Mouse (Mus musculus) right cerebral cortex, postnatal 10 days (tissue): ENCODE results near the gene Zc3h10.
A peak's percentile ranks its signal among the peaks of the same experiment; 100 is the strongest.
"Not testable (repeated sequence)": the region's sequence is repeated elsewhere in the genome, so short reads cannot be mapped to it uniquely, and the experiment has no call there.

Experiments
- DNase-seq, 2 experiments: peaks; one replicate each; pipeline ENCODE4 v3.0.0; 2021; ENCODE audit warnings: low spot score in 2 of 2

The Zc3h10 gene

GRCm38 (mm10) chr10:128555567-128555966 lies 8.0 kb upstream of the Zc3h10 start:
- DNase-seq = not testable (repeated sequence)

DNA sequence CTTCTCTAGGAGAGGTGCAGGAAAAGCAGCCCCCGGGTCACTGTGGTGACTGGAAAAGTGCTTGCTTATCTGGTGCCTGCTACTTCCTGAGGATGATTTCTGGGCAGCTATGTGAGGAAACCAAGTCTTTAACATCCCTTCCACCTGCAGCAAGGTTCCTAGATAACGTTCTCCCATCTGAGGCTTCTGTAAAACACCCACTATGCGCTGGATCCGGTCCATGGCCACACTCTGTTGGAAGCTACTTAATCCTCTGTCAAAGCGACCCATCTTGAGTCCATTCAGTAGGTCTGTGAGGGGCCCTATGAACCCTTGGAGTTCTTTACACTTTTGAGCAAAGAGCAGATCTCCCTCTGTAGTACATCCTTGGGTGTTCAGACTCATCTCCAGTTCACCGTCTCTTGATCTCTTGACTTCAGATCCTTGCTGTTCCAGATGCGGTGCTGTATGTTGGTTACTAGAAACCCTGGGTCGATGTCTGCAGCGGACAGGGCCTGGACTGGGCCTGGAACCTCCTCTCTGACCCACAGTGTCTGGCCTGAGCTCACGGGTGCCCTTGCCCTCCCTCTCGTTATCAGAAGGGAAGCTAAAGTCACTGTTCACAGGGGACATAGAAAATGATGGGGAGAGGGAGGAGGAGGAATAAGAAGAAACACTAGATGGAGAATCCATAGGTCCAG lies 2.7 kb upstream of the Zc3h10 start:
- DNase-seq = not testable (repeated sequence)

DNA sequence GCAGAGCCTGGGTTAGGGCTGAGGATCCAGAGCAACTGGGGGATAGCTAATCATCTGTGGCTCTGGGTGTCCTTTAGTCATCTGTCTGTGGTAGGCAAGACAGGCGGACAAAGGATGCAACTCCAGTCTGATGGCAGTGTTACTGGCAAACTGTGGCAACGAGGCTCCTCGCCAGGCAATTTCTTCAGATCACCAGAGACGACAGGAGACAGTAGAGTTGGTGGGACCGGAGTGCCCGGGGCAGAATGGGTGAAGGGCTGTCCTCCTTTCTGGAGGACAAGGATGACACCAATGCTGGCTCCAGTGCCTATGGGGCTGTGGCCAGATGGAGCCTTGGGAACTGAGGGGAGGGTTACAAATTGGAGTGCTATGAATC lies 2.1 kb upstream of the Zc3h10 start:
- DNase-seq = peak; percentile 50 to 62

DNA sequence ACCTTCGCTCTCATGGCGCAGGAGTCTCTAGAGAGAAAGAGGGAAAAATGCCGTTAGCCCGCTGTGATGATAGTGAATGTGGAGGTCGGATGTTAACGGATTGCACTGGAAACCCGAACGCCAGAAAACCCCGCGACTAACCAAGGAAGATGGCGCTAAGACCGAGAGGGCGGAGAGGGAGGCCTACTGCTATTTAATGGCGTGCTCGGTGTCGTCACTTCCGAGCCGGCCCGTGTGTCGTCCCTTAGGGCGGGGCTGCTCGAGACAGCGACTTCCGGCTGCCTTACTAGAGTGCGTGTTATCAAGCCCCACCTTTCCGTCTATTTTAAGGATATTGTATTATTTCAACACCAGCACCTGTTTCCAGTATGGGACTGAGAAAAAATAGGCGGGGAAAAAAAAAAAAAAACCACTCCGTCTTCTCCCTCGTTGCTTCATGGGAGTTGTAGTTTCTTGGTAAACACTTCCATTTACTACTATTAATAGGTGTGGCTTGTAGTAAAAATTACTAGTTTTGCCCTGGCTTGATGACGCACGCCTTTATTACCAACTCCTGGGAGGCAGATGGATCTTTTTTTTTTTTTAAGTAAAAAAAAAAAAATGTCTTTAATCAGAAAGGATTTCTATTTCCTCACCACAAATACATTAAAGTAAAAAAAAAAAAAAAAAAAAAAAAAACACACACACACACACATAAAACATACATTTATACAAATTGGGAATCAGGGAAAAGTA lies 1.5 kb upstream of the Zc3h10 start, which contains the start of gene Rpl41:
Rpl41 (minus strand) TSS at position 359 of the 735 bp plus-strand sequence.
- DNase-seq = peak; percentile 96 to 97

DNA sequence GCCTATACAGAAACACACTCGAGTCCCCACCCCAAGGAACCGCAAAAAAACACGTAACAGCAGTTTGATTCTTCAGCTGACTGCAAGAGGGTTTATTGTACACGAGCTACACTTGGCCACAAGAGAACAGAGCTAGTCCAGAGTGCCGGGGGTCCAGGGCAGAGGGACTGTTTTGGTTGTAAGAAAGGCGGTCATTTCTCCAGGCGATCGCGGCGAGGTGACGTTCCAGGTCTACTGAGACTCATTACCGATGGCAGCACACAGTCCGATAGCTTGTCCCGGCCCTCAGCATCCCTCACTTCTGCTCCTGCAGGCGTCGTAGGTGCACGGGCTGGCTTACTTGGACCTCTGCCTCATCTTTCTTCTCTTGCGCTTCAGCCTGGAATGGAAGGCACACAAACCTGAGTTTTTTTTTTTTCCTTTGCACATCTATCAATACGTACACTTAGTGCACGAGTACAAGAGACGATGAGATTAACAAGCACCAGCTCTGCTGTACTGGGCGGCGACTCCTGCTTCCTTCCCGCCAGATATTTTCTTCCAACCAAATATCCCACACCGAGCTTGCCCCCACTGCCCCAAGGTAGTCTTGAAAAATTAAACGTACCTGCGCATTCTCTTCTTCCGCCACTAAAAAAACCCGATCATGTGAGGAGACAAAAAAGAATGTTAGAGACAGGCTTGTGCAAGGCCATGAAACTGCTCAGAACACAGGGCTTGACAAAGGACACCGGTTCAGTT lies 647 bp upstream of the Zc3h10 start:
- DNase-seq = peak in 1 of 2 experiments; percentile 44

- DNase-seq = no peak
Measured at GRCm38 (mm10) chr10:128546787-128547186, 787 bp downstream of the Zc3h10 start.

DNA sequence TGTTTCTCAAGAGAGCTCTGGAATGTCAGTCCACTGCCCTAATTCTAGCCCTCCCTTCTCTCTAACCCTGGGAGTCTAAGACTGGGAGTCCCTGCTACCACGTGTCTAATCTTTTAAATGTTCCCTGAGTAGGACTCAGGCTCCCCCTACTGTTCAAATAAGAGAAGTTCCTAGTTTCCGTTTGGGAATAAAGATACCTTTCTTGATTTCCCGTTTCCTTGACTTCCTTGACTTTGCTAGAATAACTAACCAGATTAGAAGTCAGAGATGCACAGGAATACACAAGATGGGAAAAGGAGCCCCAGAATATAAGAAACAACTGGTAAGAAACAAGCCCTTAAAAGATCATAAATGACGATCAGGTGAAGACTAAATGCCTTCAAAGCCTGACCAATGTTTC lies 1.2 kb downstream of the Zc3h10 start:
- no peak for DNase-seq

DNA sequence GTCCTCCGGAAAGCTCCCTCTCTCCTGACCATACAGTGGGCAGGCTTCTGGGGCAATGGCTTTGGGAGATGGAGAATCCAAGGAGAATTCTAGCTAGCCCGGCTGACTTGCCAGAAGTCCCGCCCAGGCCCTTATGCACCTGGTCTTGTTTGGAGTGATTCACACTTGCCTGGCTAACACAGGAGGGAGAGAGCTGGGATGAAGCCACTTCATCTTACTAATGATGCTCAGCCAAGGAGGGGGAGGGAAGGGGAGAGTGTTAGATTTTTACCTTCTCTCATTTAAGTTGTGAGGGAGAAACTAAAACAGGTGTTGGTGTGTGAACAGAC lies 2.0 kb downstream of the Zc3h10 start:
- DNase-seq = no peak

- DNase-seq = peak in 1 of 2 experiments; percentile 43
Measured at GRCm38 (mm10) chr10:128544674-128545569, 2.7 kb downstream of the Zc3h10 start.

GRCm38 (mm10) chr10:128544151-128544657 lies 3.4 kb downstream of the Zc3h10 start:
- no peak for DNase-seq

- DNase-seq = peak in 1 of 2 experiments; percentile 54
Measured at GRCm38 (mm10) chr10:128543100-128543499, 4.5 kb downstream of the Zc3h10 start.

DNA sequence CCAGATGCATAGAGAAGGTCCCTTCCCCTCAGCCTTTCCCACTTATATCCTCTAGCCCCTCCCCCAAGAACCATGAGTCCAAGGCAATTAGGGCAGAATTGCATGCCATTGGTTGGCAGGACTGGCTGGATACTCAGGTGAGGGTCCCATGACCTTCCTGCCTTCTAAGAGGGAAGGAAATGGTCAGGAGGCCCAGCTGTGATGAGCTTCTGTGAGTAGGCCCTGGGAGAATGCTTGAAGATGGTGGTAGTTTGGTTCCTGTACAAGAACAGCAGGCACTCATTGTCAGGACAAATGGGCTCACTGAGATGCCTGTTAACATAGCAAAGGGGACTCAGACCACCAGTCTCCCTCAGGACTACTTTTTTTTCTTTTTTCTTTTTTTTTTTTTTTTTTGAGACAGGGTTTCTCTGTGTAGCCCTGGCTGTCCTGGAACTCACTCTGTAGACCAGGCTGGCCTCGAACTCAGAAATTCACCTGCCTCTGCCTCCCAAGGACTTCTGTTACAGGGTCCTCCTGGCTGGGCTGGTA lies 9.2 kb downstream of the Zc3h10 start:
- no peak for DNase-seq

DNA sequence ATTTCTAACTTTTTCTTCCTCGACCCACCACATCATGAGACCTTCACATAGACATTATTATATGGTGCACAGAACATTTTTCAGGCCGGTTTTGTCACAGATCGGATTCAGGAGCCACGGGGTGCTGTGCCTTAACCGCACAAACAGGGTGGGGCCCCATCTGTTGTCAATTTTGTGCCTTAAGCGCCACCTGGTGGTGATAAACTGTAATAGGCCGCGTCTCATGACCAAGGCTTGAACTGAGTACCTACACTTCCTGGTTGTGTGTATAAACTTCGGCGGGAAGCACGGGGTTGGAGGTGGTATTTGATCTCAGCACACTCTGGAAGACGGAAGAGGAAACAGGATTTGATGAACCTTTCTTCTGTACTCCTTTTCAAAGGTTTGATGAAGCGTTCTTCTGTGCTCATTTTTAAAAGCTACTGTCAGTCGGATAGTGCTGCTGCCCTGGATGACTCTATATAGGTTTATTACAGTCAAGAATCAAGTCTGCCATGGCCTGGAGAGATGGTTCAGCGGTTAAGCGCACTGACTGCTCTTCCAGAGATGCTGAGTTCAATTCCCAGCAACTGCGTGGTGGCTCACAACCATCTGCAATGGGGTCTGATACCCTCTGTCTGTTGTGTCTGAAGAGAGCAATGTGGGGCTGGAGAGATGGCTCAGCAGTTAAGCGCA lies 11.2 kb downstream of the Zc3h10 start:
- peak; percentile 90 to 91 for DNase-seq

DNA sequence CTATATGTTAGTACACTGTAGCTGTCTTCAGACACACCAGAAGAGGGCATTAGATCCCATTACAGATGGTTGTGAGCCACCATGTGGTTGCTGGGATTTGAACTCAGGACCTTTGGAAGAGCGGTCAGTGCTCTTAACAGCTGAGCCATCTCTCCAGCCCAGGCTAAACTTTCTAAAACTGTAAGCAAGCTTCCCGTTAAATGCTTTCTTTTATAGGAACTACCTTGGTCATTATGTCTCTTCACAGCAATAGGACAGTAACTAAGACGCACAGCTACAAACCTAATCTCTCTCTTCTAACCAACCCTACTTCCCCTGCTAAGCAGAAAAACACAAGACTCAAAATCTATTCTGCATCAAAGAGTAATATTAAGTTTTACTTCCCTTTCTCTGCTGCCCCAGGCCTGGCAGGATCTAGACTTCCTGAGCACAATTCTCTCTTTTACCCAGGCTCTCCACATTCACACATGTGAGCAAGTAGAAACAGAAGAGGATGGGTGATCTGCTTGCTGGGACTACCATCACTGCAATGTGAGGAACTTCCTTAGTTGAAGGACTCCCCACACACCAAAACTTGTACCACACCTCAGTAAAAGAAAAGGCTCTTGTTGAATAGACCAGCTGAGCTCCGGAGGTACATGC lies 11.8 kb downstream of the Zc3h10 start:
- no peak for DNase-seq

DNA sequence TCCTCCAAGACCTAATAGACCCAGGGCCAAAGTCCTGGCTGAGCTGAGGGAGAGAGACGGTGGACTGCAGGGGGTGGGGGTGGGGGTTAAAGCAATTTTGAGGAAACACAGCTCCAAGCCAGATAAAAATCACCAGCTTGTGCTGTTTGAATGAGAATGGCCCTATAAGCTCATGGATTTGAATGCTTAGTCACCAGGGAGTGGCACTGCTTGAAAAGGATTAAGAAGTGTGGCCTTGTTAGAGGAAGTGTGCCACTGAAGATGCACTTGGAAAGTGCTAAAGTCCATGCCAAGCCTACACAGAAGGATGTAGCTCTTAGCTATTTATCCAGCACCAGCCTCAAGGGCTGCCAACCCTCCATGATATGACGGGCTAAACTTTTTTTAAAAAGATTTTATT lies 12.4 kb downstream of the Zc3h10 start:
- DNase-seq = no peak

GRCm38 (mm10) chr10:128526366-128527356 lies 20.9 kb downstream of the Zc3h10 start:
- DNase-seq = no peak

DNA sequence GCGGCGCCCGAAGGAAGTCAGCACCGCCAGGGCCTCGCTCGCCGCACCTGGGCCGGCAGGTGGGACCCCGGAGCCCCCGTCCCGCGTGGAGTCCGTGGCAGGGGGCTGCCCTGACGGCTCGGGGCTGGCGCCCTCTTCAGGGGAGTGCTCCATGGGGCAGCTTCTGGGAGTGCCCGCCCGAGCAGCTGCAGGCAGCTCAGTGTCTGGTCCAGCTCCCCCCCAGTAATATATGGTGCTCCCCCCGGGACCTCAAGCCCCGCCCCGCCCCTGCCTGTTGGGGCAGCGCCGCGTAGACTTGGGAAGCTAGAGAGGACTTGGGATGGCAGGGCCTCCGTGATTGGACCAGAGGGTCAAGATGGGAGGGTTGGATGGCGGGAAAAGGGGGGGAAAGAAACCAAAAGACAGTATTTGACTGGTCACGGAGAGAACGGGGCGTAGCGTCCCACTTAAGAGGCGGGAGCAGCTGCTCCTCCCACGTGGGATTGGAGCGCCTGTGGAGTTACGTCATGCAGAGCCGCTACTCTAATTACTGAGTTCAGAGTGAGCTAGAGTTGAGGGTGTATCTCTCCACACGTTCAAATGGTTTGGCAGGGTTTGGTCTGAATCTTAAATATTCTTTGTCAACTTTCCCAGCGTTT lies 21.8 kb downstream of the Zc3h10 start, which contains the start of gene Esyt1:
Esyt1 (minus strand) TSS at position 201 of the 638 bp plus-strand sequence.
- DNase-seq = peak; percentile 95 to 97
